Mouse (Mus musculus) heart, adult 2 months (tissue): ENCODE measurements around the gene Zfhx3. TPM values are rescaled to one million over a fixed set of nuclear protein-coding genes. Genes with fewer than 3 reads are reported as not detected.

Experiments used
- DNase-seq, 2 experiments: peaks; one replicate each; pipeline ENCODE4 v3.0.0; 2021
- H3K27ac ChIP-seq: fragments of 200-600 bp; 2 replicates; pipeline ENCODE4 v1.8.1; 2022
- H3K27me3 ChIP-seq: fragments of 200-500 bp; 2 replicates; pipeline ENCODE4 v1.6.1; 2012; ENCODE audit warnings: mild to moderate bottlenecking, low read length, inconsistent platforms, mixed read lengths; ENCODE audit not compliant: control insufficient read depth, insufficient read depth
- H3K36me3 ChIP-seq: fragments of 200-500 bp; 2 replicates; pipeline ENCODE4 v1.6.1; 2012; ENCODE audit warnings: low read length, inconsistent platforms; ENCODE audit not compliant: control insufficient read depth, insufficient read depth
- H3K4me1 ChIP-seq: fragments of 200-500 bp; 2 replicates; pipeline ENCODE4 v1.6.1; 2011; ENCODE audit warnings: low read length; ENCODE audit not compliant: control insufficient read depth, insufficient read depth
- H3K4me3 ChIP-seq: fragments of 200-600 bp; 2 replicates; pipeline ENCODE4 v1.8.1; 2022
- H3K79me2 ChIP-seq: fragments of 200-500 bp; replicated peaks from 2 replicates; pipeline ENCODE4 v1.6.1; 2012; ENCODE audit warnings: mild to moderate bottlenecking, inconsistent platforms, low read length, moderate library complexity, mixed read lengths; ENCODE audit not compliant: control insufficient read depth, insufficient read depth
- H3K9ac ChIP-seq: fragments of 200-500 bp; 2 replicates; pipeline ENCODE4 v1.6.1; 2012; ENCODE audit warnings: low read depth, mild to moderate bottlenecking, control low read depth, inconsistent platforms, low read length, mixed read lengths
- CTCF ChIP-seq: fragments of 200-600 bp; IDR thresholded peaks from 2 replicates; pipeline ENCODE4 v1.8.1; 2022; ENCODE audit warnings: antibody characterized with exemption, mild to moderate bottlenecking, moderate library complexity
- EP300 ChIP-seq: fragments of 200-500 bp; IDR thresholded peaks from 2 replicates; pipeline ENCODE4 v1.6.1; 2011; ENCODE audit warnings: low read depth, low read length, control low read depth; ENCODE audit not compliant: insufficient read depth
- POLR2A ChIP-seq: fragments of 200-500 bp; IDR thresholded peaks from 2 replicates; pipeline ENCODE4 v1.6.1; 2011; ENCODE audit warnings: mild to moderate bottlenecking, low read depth, low read length, control low read depth; ENCODE audit not compliant: insufficient read depth
- WGBS: fragments of 180-500 bp; shearing (Covaris S2); methylation state at CpG from one replicate; pipeline ENCODE4 v1.1.7; 2018; 5-methylcytosine and 5-hydroxymethylcytosine counted together
- intact Hi-C: fragments of 180-260 bp; cut with DNase I; formaldehyde crosslinking; loops from one replicate; pipeline ENCODE4 v1.15.1; 2025
- polyA plus RNA-seq: library from polyadenylated mRNA; depleted of rRNA; stranded (reverse); fragments of >200 nt; gene quantifications from 2 replicates; pipeline ENCODE4 v1.2.3, GENCODE M21; 2012
- total RNA-seq, 2 experiments: library from RNA; stranded (reverse); gene quantifications; 2 replicates each; pipeline ENCODE4 v1.2.3; 2021

The Zfhx3 gene
- total and polyA plus RNA-seq, 3 experiments = 1.8 to 8.3 (median 6.9) TPM

DNA sequence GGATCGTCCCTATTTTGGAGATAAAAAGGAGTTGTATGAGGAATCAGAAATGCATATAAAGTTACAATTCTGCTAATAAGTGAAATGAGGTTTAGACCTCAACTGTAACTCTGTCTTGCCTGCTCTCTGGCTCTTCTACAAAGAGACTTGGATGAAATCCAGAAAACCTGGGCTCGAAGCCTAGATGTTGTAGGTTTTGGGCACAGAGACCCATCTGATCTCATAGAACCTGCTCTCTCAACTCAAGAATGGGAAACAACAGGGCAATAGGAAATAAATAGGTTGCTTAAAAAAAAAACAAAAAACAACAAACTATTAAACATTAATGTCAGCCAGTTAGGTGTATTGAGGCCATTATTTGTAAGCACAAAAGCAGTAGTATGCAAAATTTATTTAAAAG lies 182.6 kb downstream of the Zfhx3 start:
- 49% methylated on average over 2 of the region's 2 CpGs for WGBS
- intact Hi-C loops = no loop called here

DNA sequence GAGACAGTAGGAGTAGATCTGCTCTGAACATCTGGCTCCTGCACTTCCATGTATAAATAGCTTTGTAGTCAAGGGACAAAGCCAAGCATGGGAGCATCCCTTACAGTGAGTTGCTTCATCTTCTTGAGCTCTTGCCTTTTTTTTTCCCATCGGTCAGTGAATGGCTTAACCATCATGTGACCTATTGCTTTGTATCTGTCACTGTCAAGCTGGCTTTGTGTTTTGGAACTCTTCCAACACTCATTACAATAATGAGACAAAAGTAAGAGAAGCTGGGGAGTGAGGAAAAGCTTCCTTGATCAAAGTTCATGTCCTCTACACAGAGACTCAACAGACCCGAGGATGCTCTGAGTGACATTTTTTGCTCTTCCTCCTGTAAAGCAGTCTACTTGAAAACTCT lies 183.0 kb downstream of the Zfhx3 start:
- no peaks in the 10 kb centered on the region for H3K27me3 ChIP-seq
- H3K9ac ChIP-seq = no peak overlapping the region
- DNase-seq = no peak
- TF ChIP-seq POLR2A (no peak), CTCF (no peak), EP300 (no peak)
- no peaks in the 10 kb centered on the region for H3K79me2 ChIP-seq
- H3K27ac ChIP-seq = no peak overlapping the region
- no peak overlapping the region for H3K4me3 ChIP-seq
- intact Hi-C loops = no loop called here
- WGBS = 63% methylated on average over 2 of the region's 2 CpGs
- H3K4me1 ChIP-seq = no peaks in the 10 kb centered on the region
- no peaks in the 10 kb centered on the region for H3K36me3 ChIP-seq

More for the DNA sequence above, 182.6 kb downstream of the Zfhx3 start:
- H3K4me1 ChIP-seq = no peaks in the 10 kb centered on the region
- no peak for DNase-seq
- H3K79me2 ChIP-seq = no peaks in the 10 kb centered on the region
- no peak overlapping the region for H3K27ac ChIP-seq
- no peaks in the 10 kb centered on the region for H3K27me3 ChIP-seq
- no peaks in the 10 kb centered on the region for H3K36me3 ChIP-seq
- no peak overlapping the region for H3K4me3 ChIP-seq
- no peak for TF ChIP-seq EP300
- no peak for TF ChIP-seq POLR2A
- no peak for TF ChIP-seq CTCF
- no peak overlapping the region for H3K9ac ChIP-seq

DNA sequence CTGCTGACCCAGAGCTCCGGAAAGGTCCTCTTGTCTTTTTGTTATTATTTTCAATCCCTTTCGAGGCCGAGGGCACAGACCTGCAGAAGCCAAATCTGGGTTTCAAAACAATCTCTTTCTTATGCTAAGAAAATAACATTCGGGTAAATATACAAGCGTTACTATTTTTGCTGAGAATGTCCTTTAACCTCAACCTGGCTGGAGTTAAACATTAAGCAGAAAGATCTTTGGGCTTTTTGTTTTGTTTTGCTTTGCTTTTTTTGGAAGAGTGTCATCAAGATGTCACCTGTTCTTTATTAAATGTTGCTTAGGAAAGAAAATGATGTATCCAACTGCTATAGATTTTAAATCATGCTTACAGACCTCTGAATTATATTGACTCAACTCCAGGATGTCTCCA lies 204.1 kb downstream of the Zfhx3 start:
- Histone ChIP-seq H3K9ac (no peak overlapping the region), H3K27ac (no peak overlapping the region), H3K4me1 (no peaks in the 10 kb centered on the region), H3K79me2 (no peaks in the 10 kb centered on the region), H3K27me3 (no peaks in the 10 kb centered on the region), H3K36me3 (no peaks in the 10 kb centered on the region), H3K4me3 (no peak overlapping the region)
- intact Hi-C loops = no loop called here
- WGBS = 68% methylated on average over 5 of the region's 5 CpGs
- TF ChIP-seq CTCF = no peak
- TF ChIP-seq EP300 = no peak
- TF ChIP-seq POLR2A = no peak
- DNase-seq = no peak

DNA sequence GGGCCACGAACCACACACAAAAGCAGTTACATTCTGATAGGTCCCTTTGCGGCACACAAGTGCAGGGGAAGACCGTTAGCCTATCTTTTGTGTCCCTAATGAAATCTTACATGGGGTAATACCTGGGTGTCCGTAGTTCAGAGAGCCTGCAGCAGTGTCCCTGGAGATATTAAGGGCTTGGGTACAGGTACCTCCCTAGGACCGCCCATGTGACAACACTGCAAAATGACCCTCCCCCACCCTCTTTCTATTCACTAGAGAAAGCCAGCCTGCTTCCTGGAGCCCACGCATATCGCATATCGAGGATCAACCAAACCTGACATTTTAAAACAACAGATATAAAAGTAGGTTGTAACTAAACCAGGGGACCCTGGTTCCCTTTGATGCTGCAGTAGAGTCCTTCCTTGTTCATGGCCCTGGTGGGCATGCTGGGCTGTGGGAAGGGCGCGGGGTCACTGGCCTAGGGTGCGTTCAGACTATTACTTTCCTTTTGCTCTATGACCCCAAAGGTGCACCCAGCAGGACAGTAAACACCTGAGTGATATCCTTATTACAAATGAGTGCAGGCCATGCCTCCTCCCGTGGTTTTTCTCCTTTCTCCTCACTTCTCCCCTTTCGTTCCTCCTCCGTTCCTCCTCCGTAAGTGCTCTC lies 206.3 kb downstream of the Zfhx3 start:
- H3K36me3 ChIP-seq = no peaks in the 10 kb centered on the region
- no peak overlapping the region for H3K9ac ChIP-seq
- whole genome bisulfite sequencing = 72% methylated on average over 15 of the region's 15 CpGs

DNA sequence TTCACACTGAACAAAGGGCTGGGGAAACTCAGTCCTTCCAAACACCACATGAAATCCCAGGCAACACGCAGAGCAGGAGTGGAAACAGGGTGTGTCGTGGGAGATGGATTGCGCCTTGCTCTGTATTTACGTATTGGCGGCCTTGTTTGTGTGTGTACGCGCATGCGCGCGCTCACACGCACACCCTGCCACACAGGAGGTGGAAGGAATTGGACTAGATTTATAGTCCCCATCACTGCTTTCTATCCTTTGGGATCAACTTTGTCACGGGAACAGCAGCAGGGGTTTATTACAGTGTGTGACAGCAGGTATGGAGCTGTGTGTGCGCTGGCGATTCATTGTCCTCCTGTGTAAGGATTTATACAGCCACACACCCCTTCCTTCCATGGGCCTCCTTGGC lies 228.4 kb downstream of the Zfhx3 start:
- no peak for DNase-seq
- Histone ChIP-seq H3K27me3 (no peaks in the 10 kb centered on the region), H3K27ac (no peak overlapping the region), H3K4me3 (no peak overlapping the region), H3K9ac (no peak overlapping the region), H3K4me1 (no peaks in the 10 kb centered on the region), H3K79me2 (no peaks in the 10 kb centered on the region), H3K36me3 (no peaks in the 10 kb centered on the region)
- TF ChIP-seq EP300 (no peak), POLR2A (no peak), CTCF (no peak)
- WGBS = 94% methylated on average over 14 of the region's 14 CpGs
- intact Hi-C loops = no loop called here

More for the DNA sequence above, 206.3 kb downstream of the Zfhx3 start:
- DNase-seq = no peak
- H3K79me2 ChIP-seq = no peaks in the 10 kb centered on the region
- TF ChIP-seq POLR2A = no peak
- no peak for TF ChIP-seq EP300
- no peak for TF ChIP-seq CTCF
- H3K27ac ChIP-seq = no peak overlapping the region
- H3K4me1 ChIP-seq = no peaks in the 10 kb centered on the region
- H3K27me3 ChIP-seq = no peaks in the 10 kb centered on the region
- intact Hi-C loops = no loop called here
- no peak overlapping the region for H3K4me3 ChIP-seq

DNA sequence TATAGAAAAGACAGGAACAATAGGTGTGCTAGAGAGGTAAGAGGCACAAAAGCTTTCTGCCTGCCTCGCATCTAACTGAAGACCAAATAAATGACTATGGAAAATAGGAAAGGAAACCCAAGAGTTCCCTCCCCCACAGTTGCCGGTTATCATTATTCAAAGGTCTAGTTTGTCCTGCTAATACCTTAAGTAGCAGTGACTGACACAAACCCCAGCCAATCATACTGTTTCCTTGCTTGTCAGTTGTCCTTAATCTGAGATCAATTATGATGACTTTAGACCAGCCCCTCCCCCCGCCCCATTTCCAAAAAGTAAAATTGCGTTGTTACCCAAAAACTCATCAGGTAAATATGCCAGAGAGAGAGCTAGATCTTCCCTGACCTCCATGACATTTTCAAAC lies 240.9 kb downstream of the Zfhx3 start:
- no peak overlapping the region for H3K4me3 ChIP-seq
- intact Hi-C loops = no loop called here
- H3K79me2 ChIP-seq = no peaks in the 10 kb centered on the region
- TF ChIP-seq EP300 = no peak
- TF ChIP-seq CTCF = no peak
- TF ChIP-seq POLR2A = no peak
- 76% methylated on average over 4 of the region's 4 CpGs for WGBS
- no peaks in the 10 kb centered on the region; the same call in 1 of the 2 replicates for H3K27me3 ChIP-seq
- DNase-seq = no peak
- H3K27ac ChIP-seq = no peak overlapping the region
- no peaks in the 10 kb centered on the region for H3K4me1 ChIP-seq
- no peaks in the 10 kb centered on the region for H3K36me3 ChIP-seq
- H3K9ac ChIP-seq = no peak overlapping the region
